Mouse (Mus musculus): ENCODE results near the gene Rph3al. TPM values are rescaled to one million over a fixed set of nuclear protein-coding genes. Genes with fewer than 3 reads are reported as not detected.

The Rph3al gene
- total RNA-seq, 2 experiments from 2014 or later, result 4.4 to 5.3 TPM

DNA sequence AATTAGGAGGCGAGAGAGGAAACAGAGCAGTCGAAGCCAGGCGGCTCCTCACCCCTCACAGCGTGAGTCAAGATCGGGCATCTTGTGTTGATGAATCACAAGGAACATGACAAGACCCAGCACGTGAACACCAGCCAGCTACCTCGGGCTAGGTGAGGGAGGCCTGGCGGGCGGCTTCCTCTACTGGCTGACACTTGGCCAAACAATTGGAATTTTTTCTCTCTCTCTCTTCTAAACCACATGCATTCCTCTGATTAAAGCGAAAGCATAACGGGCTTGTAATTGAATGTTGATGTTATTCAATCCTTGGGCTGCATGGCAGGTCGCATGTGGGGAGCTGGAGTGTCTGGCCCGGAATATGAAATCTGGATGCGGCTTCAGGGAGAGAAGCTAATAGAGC lies 77.0 kb downstream of the Rph3al start:
- no peak for DNase-seq

DNA sequence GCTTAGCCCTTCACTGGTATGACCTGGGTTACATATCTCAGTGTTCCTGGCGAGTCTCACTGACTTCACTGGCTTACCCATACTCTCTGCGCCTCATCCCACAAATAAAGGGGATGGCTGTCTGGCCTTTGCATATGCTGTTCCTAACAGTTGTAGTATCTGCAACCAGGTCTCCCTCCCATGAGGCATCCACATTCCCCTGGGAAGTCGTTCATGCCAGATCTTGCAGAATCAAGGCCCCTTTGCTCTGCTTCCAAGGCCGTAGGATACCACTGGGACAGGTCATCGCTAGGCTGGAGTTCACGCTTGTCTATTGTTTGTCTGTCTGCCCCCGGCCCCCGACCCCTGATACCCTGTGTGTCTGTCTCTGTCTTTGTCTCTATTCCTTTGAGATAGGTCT lies 78.8 kb downstream of the Rph3al start:
- no peak for DNase-seq

- no peak for DNase-seq
These were observed 79.3 kb downstream of the Rph3al start for GRCm38 (mm10) chr11:75858975-75859374.

DNA sequence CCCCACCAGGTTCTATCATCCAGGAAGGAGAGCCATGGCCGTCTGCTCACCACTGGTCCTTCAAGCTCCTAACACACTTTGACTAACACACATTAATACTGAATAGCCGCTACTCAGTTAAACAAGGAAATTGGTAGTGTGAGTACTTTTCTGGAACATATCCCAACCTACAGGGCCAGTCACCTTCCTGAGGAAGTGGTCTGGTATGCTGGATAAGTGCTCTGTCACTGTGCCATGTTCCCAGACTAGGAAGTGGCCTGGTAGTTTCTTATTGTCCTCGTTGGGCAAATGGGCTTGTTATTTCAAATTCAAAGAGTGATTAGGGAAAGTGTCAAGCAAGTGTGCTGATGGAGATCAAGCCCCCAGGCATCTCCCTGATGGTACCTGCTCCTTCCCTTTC lies 80.4 kb downstream of the Rph3al start:
- no peak for DNase-seq

DNA sequence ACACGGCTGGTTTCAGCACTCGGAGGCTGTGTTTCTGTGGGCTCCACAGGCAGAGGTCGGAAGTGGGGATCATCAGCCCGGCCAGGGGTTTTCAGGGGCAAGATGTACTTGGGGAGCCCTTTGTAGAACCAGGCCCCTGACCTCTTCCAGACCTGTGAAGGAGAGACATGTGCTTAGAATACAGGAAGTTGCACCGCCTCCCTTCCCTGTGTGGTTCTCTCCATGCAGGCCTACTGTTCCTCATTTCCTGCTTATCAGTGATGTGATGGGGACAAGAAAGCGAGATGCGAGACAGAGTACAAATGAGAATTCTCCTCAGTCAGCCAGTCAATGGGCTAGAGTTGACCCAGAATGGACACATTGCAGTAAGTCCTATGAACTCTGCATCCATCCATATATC lies 83.9 kb downstream of the Rph3al start:
- DNase-seq, result no peak

DNA sequence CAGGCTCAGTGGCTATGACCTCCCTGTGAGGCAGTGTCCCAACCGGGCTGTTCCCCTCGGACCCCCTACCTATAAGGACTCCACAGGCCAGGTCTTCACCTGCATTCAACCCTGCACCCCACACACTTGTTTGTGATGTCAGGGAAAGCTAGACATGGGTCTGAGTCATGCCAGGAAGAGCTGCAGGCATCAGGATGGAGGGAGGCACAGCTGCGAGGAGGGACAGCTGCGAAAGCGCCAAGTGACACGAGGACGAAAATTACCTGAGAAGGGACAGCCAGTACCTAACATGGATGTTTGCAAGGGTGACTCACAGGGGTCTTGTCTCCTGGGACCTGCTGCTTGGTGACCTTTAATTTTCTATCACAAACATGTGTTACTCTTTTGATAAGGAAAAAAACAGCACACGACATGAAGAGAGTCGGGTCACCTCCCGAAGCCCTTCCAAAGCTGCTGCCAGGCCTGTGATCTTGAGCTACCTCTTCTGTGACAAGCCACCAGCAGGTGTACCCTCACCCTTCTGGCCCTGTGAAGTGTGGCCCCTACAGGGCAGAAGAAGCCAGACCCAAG lies 85.1 kb downstream of the Rph3al start:
- no peak for DNase-seq

DNA sequence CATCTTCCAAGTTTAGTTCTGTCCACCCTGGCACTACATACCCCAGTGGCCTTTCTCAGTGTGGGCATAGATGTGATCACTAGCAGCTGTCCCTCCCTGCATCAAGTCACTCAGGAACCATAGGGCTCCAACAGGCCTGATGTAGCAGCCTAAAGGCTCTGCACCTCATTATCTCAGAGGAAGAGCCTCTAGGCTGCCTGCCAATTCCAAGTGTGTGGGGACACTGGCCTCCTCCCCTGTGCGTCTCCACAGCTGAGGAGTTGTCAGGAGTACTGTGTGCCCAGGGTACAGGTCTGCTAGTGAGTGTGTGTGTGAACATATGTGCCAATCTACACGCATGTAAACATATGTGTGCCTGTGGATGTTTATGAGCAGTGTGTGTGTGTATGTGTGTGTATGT lies 85.7 kb downstream of the Rph3al start:
- DNase-seq, result no peak

DNA sequence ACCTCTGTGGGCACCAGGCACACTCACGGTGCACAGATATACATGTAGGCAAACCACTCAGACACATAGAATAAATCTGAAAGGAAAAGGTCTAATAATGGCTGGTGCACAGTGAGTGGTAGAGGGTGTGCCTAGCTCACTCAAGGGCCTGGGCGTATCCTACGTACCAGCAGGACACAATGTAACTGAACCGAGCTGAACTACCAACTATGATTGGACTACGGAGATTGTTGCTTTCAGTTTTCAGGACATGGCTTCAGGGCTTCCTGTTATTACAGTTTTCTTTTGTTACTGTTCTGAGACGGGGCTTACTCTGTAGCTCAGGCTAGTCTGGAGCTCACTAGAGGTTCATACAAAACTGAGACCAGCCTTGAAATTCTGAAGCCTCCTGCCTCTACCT lies 88.7 kb downstream of the Rph3al start:
- DNase-seq, result no peak

DNA sequence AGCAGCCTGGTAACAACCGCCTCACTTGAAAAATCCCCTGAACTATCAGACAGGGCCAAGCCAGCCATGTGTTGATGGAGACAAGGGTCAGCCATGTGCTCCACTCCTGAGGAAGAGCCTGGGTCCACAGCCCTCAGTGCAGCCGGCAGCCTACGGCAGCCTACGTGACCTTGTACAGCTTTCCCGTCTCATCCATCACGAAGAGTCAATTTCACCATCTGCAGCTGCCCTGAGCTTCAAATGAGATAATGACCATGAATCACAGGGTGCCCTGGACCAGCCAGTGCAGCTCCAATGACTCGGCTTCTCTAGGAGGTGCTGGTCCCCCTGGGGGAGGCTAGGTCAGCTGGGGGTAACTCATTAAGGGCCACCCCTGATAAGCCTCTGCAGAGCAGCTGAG lies 91.6 kb downstream of the Rph3al start:
- DNase-seq, result no peak

DNA sequence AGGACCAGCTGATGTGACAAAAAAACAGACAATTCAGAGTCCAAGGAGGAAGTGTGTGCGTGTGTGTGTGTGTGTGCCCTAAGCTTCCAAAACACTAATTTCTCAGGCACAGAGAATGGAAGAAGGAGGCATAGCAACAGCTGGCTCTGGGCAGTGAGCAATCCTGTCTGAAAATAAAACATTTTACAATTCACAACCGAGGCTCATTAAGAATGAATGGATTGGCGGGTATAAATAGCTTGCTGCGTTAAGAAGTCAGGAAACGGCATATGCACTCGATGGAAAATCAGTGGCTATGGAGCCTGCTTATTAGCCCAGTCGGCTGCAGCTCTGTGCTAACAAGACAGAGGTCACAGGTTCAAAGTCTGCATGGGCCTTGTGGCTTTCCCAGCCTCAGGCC lies 92.6 kb downstream of the Rph3al start:
- DNase-seq, result no peak

DNA sequence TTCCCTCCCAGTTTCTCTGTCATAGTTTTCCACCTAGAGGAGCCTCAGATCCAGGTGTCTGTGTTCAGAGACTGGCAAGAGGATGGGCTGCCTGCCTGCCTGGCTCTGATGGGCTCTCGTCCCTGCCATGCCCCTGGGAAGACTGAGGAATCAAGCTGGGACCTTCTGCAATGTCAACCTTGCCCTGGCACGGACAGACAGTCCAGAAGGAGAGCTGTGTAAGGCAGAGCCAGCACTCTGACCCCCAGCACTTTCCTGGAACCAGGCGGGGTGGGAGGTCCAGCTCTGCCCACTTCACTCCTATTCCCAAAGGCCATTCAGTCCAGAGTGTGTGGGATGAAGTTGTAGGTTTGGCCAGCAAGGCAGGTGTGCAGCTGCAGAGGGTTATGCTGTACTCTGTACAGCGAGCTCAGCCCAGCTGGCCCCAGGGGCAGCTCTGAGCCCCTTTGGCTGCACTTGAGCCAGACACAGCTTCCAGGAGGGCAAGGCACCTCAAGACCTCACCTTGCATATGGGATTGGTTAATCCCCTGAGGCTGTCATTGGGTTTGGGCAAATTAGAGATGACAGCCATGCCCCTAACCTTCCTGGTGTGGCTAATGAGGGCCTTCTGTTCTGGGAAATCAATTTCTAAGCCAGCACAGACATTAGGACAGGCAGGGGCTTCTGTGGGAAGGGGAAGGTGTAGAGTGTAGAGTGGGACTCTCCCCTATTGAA lies 95.2 kb downstream of the Rph3al start:
- no peak for DNase-seq

GRCm38 (mm10) chr11:75841503-75841902 lies 96.7 kb downstream of the Rph3al start:
- DNase-seq, result no peak

GRCm38 (mm10) chr11:75839536-75840430 lies 98.4 kb downstream of the Rph3al start:
- no peak for DNase-seq

GRCm38 (mm10) chr11:75838861-75839426 lies 99.3 kb downstream of the Rph3al start:
- DNase-seq, result no peak

- no peak for DNase-seq
These were observed 102.0 kb downstream of the Rph3al start for GRCm38 (mm10) chr11:75836240-75836610.

DNA sequence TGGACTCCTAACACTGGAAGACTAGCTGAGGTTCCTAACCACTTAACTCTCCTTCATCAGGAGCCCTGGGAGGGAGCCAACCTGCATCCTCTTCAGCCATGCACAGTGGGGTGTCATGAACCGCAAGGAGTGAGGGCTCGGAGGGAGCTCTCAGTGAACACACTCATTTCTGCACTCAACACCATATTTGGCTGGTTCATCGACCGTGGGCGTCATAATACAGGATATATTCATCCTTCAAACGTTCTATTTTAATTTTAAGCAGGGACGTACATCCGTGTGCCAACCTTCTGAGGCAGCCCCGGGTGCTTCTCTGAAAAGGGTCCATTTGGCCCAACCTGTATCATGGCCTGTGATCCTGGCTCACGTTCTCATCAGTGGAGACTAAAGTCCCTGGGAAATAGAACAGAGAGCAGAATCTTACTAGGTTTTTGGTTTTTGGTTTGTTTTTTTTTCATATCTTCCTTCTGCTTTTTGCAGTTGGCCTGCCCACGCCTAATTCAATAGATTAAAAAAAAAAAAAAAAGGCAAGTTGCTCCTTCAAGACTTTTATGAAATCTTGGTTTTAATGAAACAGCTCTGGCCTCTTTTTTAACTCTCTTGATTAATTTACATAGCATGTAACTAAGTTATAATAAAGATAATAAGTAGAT lies 102.5 kb downstream of the Rph3al start:
- no peak for DNase-seq

DNA sequence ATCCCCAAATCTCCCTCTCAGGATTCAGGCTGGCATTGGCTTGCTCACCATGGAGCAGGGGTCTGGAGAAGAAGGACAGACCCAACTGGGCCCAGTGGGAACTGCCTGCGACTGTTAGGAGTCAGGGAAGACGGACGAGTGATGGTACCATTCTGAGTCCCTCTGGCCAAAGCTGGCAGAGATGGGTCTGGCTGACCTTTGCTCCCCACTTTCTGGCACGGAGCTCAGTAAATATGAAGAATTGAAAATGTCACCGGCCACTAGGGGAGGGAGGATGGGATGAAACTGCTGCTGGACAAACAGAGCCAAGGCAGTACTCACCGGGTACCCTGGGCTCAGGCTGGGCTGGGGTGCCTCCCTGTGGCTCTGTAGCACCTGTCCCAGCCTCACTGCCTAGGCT lies 105.1 kb downstream of the Rph3al start:
- no peak for DNase-seq

DNA sequence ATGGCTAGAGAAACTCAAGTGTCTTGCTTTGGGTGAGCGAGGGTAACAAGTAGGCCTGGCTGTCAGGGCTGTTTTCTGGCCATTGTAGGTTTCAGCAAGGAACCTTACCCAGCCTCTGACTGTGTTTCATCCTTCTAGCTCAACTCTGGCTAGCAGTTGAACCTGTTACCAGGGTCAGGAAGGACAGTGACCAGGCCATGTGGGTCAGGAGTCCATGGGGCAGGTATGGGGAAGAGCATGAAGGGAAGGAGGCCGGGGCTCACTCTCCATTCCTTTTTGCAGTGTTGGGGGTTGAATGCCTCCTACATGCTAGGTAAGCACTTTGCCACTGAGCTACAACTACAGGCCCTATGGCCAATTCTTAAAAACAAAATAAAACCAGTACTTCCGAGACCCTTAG lies 107.8 kb downstream of the Rph3al start:
- DNase-seq, result no peak

DNA sequence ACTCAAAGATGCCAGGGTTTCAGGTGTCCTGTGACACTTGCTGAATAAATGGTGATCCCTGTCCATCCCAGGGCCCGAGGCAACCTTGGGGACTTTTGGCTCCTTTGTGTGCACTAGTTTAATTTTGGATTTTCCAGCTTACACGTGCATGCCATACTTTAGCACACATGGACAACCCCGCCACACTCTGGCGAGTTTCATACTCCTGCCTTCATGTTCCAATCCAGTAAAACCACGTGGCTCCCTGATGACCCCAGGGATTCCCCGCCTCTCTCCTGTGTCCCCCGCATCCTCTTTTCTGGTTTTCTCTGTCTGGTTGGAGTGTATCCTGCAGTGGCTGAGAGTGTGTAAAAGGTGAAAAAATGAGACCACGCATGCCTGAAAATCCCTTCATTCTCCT lies 110.8 kb downstream of the Rph3al start:
- no peak for DNase-seq

- DNase-seq, result no peak
These were observed 114.7 kb downstream of the Rph3al start for GRCm38 (mm10) chr11:75823506-75823905.

GRCm38 (mm10) chr11:75813085-75813484 lies 125.1 kb downstream of the Rph3al start:
- no peak for DNase-seq

- peak; percentile 78 for DNase-seq
These were observed 126.3 kb downstream of the Rph3al start for GRCm38 (mm10) chr11:75811900-75812299.

GRCm38 (mm10) chr11:75810526-75810925 lies 127.7 kb downstream of the Rph3al start:
- DNase-seq, result no peak

Measured in gastrocnemius, postnatal 10 days (tissue).